Mouse (Mus musculus) right cerebral cortex, postnatal 14 days (tissue): Measurements from ENCODE around the gene Olfr96.
"Not testable (repeated sequence)": the region's sequence is repeated elsewhere in the genome, so short reads cannot be mapped to it uniquely, and the experiment has no call there.

Experiments used
- DNase-seq: peaks from one replicate; pipeline ENCODE4 v3.0.0; 2022

The Olfr96 gene

DNA sequence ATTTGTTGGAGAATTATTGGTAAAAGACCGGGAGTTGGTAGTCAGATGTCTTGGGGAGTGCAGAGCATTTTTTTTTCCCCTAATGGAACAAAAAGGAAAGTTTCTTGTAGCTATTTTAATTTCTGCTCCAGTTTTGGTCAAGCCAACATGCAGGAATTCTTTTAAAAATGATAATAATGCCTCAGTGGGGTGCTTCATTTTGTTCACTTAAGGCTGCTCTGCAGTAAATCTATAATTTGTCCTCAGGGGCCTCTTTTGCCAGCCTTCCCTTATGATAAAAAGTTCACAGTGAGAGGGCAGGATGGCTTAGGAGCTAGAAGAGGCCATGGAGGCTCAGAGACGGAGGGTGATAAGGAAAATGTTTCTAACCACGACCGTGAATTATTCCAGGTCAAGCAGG is at the start of gene Olfr96:
Olfr96 (plus strand) TSS at position 301 of the 400 bp plus-strand sequence.
- DNase-seq, result no peak

DNA sequence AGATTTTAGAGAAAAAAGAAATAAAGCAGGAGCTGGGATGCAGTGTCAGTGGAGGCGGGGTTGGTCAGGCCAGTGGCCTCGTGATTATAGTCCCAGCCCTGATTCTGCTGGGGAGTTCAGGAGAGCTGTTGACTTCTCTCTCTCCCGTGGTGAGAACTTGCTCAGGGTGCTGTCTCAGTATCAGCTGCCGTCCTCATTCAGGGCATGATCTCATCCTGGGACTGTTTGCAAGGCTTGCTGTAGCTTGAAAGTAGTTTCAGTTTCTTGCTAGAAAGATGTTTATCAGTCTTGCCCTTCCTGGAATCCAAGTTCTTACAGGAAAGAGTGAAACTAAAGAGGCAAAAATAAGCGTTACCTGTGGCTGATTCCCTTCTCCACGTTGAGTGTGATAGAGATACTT is 34.5 kb upstream of the Olfr96 start:
- DNase-seq, result no peak

DNA sequence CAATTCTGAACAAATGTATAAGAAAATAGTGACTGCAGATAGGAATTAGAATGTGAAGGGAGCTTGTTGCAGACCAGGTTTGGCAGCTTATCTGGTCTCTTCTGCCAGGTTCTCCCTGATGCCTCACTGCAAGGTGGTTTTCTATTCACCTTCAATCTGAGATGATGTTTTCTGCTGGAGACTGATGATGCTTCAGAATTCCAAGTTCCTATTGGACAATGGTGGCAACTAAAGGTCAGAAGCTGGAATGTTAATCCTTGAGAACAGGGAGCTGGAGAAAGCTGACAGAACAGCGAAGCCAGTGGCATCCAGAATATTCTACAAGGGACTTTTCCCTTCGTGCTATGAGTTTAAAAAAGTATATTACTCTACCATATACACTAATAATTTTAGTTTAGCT is 29.2 kb upstream of the Olfr96 start:
- DNase-seq, result no peak

DNA sequence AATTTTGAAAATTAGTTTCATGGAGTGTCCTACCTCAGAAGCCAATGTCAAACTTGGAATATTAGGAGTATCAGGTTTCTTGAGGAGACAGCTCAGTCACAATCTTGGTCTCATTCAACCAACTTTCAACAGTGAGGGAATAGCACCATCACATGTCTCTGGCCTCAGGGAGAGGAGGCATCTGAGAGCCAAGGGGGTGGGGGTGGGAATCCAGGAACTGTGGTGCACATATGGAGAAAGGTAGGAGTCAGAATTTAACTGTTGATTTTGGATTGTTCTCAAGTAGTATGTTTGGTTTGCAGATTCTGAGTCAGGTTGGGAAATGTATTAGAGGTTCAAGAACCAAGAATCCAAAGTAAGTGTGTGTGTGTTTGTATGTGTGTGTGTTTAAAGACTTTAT is 26.9 kb upstream of the Olfr96 start:
- no peak for DNase-seq

DNA sequence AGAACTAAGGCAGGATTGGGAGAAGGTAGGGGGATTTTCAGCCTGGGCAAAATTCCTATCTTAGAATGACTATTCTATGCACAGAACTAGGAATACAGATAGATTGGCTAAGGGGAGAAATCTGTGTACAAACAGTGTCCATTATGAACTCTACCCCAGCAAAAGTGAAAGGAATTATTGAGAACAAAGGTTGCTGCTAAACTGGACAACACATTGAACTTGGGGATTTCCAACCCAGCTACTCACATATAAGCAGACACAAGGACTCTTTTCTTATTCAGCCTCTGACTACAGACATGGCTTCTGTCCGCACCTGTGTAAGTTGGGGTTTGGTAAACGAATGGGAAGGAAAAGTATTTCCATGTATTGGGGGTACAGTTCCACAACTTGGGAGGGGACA is 26.3 kb upstream of the Olfr96 start, which contains the start of gene Ubd:
Ubd (plus strand) TSS at position 237 of the 400 bp plus-strand sequence.
- DNase-seq, result no peak

DNA sequence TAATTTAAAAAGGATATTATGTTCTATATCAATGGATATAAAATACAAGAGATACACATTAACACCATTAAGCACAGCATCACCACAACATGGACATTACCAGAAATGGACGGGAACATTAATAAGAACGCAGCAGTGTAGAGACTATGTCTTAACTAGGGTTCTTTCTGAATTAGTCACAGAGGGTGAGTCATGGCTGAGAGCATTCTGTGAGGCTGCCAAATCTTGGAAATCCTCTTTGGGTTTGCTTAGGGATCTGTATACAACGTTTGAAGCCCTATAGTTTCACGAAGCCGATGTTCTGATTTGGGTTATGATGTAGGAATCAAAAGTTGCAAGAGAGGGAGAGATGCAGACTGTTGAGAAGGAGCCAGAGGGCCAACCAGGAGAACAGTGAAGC is 25.2 kb upstream of the Olfr96 start:
- no peak for DNase-seq

DNA sequence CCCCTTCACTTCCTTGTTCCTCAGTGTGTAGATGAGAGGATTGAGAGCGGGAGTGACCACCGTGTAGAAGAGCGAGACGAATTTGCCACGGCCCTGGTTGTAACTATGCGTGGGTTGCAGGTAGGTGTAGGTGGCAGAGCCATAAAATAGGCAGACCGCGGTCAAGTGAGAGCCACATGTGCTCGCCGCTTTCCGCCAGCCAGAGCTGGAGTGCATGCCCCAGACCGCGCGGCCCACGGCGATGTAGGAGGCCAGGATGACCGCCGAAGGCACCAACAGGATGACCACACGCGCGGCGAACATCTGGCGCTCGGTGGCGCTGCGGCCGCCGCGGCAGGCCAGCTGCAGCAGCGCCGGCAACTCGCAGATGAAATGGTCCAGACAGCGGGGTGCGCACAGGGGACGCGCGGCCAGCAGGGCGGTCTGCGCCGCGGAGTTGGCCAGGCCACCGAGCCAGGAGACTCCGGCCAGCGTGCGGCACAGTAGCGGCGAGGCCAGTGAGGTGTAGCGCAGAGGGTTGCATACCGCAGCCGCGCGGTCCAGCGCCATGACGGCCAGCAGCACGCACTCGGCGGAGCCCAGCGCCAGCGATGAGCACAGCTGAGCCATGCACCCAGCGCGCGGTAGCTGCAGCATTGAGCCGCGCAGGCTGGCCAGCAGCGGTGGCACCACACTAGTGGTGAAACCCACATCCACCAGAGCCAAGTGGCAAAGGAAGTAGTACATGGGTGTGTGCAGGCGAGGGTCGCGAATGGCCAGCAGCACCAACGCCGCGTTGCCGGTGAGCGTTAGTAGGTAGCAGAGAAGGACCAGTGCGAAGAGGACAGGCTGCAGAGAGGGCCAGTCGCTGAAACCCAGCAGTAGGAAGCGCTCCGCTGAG is 22.9 kb upstream of the Olfr96 start:
- DNase-seq, result peak; percentile 41

DNA sequence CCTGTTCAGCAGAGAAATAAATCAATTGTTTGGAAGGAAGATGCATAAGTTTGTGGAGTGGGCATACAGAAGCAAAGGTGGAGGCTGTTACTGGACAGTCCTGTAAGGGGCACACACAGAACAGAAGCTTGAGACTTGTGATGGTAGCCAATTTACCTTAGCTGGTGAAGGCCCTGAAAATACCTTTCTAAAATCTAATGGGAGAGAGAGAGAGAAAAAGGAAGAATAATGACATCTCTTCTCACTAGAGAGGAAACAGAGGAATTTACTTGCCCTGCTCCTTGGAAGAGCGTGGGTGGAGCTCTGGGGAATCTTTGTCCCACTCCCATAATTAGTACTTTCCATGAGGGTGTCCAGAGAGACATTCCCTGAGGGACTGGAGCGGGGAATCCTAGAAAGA is 19.1 kb upstream of the Olfr96 start, which contains the start of gene Olfr94:
Olfr94 (minus strand) TSS at position 101 of the 400 bp plus-strand sequence.
- DNase-seq, result no peak

DNA sequence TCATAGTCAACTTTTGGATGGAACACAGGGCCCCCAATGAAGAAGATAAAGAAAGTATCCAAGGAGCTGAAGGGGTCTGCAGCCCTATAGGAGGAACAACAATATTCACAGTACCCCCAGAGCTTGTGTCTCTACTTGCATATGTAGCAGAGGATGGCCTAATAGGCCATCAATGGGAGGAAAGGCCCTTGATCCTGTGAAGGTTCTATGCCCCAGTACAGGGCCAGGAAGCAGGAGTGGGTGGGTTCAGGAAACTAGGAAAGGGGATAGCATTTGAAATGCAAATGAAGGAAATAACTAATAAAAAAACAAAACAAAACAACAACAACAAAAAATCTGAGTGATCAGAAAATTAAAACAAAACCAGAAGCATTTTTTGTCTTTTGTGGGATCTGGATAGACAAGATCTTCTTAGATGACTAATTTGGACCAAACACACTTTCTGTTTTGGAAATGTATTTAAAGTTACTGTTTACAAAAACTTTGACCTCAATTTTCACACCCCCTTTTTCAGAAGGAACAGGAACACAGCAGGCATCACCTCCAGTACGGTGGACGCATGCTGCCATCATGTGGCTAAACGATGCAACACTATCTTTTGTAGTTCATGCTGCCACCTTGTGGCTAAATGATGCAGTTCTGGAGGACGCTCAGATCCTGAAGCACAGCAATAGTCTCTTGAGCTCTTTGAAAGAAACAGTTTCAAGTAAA is 16.6 kb upstream of the Olfr96 start:
- DNase-seq, result peak; percentile 84

DNA sequence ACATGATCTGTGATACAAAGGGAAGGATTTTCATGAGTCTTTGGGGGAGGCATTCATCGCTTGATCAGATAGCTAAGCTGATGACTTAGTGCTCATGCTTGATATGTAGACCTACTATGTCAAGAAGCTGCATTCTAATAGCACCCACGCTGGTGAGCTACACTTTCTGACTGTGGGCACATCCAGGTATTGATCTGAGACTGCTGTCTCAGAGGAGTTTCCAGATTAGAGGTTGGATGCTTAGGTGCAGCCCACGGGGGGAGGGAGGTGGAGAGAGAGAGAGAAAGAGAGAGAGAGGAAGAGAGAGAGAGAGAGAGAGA is 16.1 kb upstream of the Olfr96 start:
- no peak for DNase-seq

DNA sequence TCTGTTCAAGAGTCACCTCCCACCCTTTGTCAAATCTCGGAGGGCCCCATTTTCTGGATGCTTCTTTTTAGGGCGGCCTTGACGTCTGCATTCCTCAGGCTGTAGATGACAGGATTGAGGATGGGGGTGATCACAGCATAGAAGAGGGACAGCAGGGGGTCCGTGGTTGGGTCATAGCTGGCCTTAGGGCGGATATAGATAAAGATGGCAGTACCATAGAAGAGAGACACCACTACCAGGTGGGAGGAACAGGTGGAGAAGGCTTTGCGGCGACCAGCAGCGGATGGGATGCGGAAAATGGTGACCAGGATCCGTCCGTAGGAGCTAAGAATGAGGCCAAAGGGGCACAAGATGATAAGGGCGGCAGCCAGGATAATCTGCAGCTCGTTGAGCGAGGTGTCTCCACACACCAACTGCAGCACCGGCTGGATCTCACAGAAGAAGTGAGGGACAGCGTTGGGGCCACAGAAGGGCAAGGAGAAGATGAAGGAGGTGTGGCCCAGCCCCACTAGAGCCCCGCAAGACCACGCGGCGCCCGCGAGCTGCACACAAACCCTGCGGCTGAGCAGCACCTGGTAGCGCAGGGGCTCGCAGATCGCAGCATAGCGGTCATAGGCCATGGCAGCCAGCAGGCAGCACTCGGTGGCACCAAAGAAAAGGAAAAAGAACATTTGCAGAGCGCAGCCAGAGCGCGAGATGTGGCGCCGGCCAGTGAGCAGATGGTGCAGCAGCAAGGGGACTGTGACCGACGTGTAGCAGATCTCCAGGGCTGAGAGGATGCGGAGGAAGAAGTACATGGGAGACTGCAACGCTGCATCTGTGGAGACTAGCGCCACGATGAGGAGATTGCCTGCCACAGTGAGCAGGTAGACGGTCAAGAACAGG is 8.8 kb upstream of the Olfr96 start:
- peak; percentile 13 for DNase-seq

DNA sequence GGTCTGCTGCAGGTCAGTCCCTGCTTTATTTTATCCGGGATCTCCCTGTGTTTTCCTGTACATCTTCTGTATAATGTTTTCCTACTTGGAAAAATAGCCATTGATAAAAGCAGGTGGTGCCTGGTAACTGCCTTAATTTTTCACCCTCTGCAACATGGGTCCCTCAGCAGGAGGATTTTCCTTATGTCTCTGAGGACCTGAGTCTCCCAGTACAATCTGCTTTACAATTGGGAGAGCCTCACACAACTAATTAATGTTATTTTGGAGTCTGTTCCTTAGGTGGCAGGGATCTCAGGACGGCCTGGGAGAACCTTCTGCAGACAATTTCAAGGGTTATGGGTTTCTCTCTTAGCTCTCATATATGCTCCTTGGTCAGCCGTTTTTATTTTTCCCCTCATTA is 6.9 kb upstream of the Olfr96 start, which contains the start of gene Olfr95:
Olfr95 (minus strand) TSS at position 101 of the 400 bp plus-strand sequence.
- no peak for DNase-seq

DNA sequence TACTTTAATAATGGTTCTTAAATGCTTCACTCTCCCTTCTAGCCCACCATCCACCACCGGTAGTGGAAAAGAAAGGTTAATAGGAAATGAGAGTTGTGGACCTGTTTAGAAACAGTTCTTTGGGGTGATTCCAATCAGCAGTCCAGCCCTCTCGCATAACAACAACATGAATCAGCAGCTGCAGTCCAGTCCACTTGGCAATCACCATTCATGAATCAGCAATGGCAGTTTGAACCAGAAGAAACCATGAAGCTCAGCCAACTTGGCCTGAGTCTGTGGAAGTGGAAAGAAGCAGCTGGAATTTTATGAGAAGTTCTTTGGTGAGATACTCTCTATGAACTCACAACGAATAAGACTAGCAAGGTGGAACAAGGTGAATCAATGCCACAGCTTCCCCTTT is 1.5 kb upstream of the Olfr96 start:
- DNase-seq, result no peak

DNA sequence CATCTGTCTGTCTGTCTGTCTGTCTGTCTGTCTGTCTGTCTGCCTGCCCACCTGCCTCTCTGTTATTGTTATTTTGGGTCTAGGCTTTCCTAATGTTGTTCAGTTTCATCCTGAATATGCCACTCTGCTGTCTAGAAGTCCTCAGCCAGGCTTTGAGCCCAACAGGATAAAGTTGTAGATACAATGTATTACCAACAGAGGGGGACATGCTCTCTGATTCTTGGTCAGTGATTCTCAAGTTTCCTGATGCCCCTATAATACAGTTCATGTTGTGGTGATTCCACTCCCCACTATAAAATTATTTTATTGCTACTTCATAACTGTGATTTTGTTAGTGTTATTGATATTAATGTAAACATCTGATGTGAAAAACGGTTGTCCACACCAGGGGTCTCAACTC is 1.9 kb downstream of the Olfr96 start:
- DNase-seq, result no peak

DNA sequence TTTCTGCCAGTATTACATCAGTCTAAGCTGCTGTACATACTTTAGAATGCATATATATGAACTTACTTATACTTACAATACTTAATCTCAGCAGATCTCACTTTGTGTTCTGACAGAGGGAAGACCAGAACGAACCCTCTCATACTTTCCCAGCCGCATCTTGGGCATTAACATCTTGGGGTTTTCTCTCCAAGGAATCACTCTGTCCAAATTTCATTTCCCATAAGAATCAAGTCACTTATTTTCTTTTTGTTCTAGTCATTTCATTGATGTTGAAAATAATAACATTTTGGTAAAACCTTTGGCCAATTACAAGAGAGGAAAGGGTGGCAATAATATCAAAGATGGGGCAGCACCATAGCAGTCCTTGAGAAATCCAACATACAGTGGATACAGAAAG is 17.3 kb downstream of the Olfr96 start, which contains the start of gene Olfr97:
Olfr97 (minus strand) TSS at position 101 of the 400 bp plus-strand sequence.
- not testable (repeated sequence) for DNase-seq

DNA sequence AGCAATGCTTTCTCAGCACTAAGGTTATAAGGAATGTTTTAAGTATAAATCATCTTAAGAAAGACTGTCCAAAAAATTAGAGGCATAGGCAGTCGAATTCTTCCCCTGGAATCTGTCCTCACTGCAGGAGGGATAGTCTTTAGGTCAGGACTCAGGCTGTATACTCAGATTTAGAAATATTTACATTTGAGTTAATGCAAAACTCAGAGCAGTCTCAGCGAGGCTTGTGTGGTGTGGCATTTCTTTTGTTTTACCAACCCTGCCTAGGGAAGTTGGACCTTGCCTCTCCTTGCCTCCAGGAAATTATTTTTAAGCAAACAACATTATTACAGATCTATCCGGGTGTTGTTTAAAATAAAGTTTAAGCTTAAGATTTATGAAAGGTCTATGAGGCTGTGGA is 22.3 kb downstream of the Olfr96 start:
- no peak for DNase-seq

DNA sequence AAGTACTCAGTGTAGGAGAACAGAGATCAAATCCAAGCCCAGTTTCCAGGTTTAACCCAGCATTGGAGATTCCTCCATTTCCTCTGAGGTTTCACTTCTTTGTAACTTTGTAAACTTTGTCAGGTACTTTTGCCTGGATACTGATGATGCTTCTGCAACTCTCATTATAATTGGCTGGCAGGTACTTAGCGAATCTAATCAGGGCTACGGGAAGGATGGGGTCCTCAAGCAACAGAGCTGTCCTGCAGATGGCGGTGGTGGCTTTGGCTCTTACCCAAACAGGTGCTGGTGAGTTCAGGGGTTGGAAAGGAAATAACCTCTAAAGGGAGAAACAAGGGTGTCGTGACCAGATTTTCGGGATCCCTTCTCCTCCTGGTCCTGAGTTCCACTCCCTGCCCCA is 26.8 kb downstream of the Olfr96 start:
- peak; percentile 9 for DNase-seq

DNA sequence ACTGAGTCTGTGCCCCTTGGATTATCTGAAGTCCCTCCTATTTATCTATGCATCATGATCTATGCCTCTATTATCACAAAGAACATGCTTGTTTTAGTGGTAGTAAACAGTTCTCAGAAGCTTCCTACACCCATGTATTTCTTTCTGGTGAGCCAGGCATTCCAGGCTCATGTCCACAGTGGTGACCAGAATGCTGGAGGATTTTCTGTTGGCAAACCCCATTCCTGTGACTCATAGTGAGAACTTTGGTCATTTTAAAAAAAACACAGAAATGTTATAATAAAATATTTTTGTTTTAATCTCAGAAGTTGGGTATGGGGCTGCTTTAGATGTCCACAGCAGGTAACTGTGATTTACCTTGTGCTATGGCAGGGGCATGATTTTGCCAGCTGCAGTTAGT is 29.5 kb downstream of the Olfr96 start:
- no peak for DNase-seq

DNA sequence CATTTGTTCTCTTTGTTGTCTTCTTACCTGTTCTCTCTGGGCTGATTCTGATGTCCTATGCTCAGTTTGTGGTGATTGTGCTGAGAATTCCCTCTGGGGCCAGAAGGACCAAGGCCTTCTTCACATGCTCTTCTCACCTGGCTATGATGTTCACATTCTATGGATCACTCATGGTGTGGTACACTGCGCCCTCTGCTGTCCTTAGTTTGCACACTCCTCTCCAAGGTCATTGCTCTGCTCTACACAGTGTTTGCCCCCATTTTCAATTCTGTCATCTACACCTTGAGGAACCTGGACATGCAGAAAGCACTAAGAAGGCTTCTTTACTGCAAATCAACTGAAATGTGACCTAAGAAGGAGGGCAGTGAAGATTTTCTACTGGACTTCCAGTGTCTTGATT is 30.6 kb downstream of the Olfr96 start:
- DNase-seq, result peak; percentile 7

DNA sequence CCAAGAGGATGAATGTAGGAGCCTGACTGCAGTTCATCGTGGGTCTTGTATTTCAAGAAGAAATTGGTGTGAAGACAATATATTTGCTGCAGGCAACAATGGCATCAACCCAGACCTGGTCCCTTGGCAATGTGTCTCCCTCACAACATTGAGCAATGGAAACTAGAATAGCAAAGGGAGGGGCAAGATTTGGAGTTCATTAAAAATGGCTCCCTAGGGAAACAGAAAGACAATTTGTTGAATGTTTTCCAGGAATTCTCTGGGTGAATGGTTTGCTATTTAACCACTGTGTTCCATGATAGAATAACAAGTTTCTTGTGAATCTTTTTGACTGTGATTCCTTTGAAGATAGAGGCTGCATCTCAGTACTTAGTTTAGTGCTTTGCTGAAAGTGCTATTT is 43.7 kb downstream of the Olfr96 start, which contains the start of gene Olfr98:
Olfr98 (minus strand) TSS at position 124 of the 400 bp plus-strand sequence.
- no peak for DNase-seq

DNA sequence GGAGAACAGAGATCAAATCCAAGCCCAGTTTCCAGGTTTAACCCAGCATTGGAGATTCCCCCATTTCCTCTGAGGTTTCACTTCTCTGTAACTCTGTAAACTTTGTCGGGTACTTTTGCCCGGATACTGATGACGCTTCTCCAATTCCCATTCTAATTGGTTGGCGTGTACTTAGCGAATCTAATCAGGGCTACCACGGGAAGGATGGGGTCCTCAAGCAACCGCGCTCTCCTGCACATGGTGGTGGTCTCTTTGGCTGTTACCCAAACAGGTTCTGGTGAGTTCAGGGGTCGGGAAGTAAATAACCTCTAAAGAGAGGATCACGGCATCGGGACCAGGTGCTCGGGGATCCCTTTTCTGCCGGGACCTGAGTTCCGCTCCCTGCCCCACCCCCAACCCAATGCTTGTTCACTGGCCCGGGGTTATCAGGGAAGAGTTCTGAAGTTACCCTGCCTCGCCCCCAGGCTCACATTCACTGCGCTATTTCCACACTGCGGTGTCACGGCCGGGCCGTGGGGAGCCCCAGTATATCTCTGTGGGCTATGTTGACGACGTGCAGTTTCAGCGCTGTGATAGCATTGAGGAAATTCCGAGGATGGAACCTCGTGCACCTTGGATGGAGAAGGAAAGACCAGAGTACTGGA is 50.2 kb downstream of the Olfr96 start, which contains the start of gene H2-M3:
H2-M3 (plus strand) TSS at position 163 of the 644 bp plus-strand sequence.
- peak; percentile 87 for DNase-seq

DNA sequence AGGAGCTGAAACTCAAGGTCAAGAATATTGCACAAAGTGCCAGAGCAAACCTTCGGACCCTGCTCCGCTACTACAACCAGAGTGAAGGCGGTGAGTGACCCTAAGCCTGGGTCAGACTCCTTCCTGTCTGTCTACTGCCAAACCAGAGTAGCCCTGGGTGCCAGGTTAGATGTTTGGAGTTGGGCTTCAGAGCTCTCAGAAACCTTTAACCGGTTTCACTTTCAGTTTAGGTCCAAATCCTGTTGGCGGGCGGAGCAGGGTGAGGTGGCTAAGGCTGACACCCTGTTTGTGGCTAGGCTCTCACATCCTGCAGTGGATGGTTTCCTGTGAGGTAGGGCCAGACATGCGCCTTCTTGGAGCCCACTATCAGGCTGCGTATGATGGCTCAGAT is 50.8 kb downstream of the Olfr96 start:
- peak; percentile 9 for DNase-seq
